28 mouse cellular contexts compared by ENCODE assay signal in the genomic region with DNA sequence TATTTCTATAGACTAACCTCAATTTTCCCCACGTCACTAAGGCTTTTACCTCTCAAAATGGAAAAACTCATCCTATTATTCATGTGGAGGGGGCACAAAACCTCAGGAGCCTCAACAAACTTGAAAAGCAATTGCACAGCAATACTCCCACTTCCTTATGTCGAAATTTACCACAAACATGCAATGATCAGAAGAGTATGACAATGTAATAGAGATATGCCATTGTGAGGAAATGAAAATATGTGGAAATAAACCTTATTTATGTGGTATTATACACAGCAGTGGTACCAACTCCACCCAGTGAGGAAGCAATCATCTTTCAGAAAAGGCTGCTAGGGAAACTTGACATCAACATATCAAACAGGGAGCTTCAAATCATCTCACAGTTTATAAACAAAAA. TPM values are rescaled to one million over a fixed set of nuclear protein-coding genes. Genes with fewer than 3 reads are reported as not detected.
DNase-seq lines count a peak whose midpoint lies in the region; ATAC-seq and TF ChIP-seq lines count a peak whose summit lies in the region.
"Had no signal": no experiment of that assay in that cellular context is flagged by ENCODE, and none has a peak within 500 bp of the region (broad histone marks: within the 10 kb centered on the region; RNA-seq: fewer than 3 reads in every experiment).

No protein-coding gene starts in this region.

- peak; percentile 24 for ATAC-seq in Patski
- peak; percentile 91 for ATAC-seq in granulocyte monocyte progenitor cell, adult 5-6 weeks (replicated peaks; ENCODE audit: poor library complexity, severe bottlenecking)
- ATAC-seq in megakaryocyte progenitor cell, adult 5-6 weeks (replicated peaks; ENCODE audit: poor library complexity), result peak; percentile 94
- ATAC-seq in midbrain, embryonic 13.5 days, result no peak
- ATAC-seq: CD4-positive, CD25-positive, alpha-beta regulatory T cell, adult 4 months; forebrain, embryonic 13.5 days; forebrain, embryonic 15.5 days; forebrain, postnatal 0 days had no signal

- no peaks in the 10 kb centered on the region for H3K36me3 ChIP-seq in midbrain, embryonic 13.5 days
- H3K36me3 ChIP-seq: embryonic facial prominence, embryonic 10.5 days; embryonic facial prominence, embryonic 12.5 days; forebrain, embryonic 15.5 days; G1E had no signal

- in situ Hi-C loops in Patski (cut with MboI; ENCODE audit: low pct_unique_long_range_greater_than_20kb), result no loop called here

- no peak overlapping the region for H3K9ac ChIP-seq in midbrain, embryonic 13.5 days (replicated peaks)
- H3K9ac ChIP-seq: embryonic facial prominence, embryonic 12.5 days; forebrain, embryonic 13.5 days; forebrain, embryonic 15.5 days; forebrain, postnatal 0 days had no signal

- no peak overlapping the region for H3K27ac ChIP-seq in midbrain, embryonic 13.5 days
- H3K27ac ChIP-seq: embryonic facial prominence, embryonic 10.5 days; embryonic facial prominence, embryonic 12.5 days; forebrain, embryonic 13.5 days; forebrain, embryonic 15.5 days had no signal

- no peaks in the 10 kb centered on the region for H3K9me3 ChIP-seq in midbrain, embryonic 13.5 days
- H3K9me3 ChIP-seq: embryonic facial prominence, embryonic 10.5 days; embryonic facial prominence, embryonic 12.5 days; forebrain, embryonic 13.5 days; forebrain, embryonic 15.5 days; G1E had no signal

- CTCF ChIA-PET in Patski (lab: Charles Lee), result no interaction called here

- no peak overlapping the region for H3K4me3 ChIP-seq in midbrain, embryonic 13.5 days (replicated peaks)
- H3K4me3 ChIP-seq: embryonic facial prominence, embryonic 10.5 days; embryonic facial prominence, embryonic 12.5 days; forebrain, embryonic 13.5 days; forebrain, embryonic 15.5 days had no signal

- no peak for TF ChIP-seq CTCF in Patski (IDR thresholded peaks at IDR 0.05)

- no peak overlapping the region for H3K4me2 ChIP-seq in midbrain, embryonic 13.5 days (replicated peaks)
- H3K4me2 ChIP-seq: embryonic facial prominence, embryonic 12.5 days; forebrain, embryonic 13.5 days; forebrain, embryonic 15.5 days had no signal

- H3K27me3 ChIP-seq in Patski, result no peaks in the 10 kb centered on the region
- no peaks in the 10 kb centered on the region for H3K27me3 ChIP-seq in midbrain, embryonic 13.5 days
- H3K27me3 ChIP-seq: CH12.LX; embryonic facial prominence, embryonic 12.5 days; forebrain, embryonic 13.5 days; forebrain, embryonic 15.5 days had no signal

- peak; percentile 36 for DNase-seq in 3T3-L1 (ENCODE audit: low read depth, low spot score)
- DNase-seq in Patski (ENCODE audit: low read depth, low spot score), result no peak
- DNase-seq in lung, postnatal 14 days, result no peak
- DNase-seq in urinary bladder, adult 2 months (ENCODE audit: low spot score), result no peak
- DNase-seq in right cerebral cortex, adult 2 months (ENCODE audit: low spot score in 2 of 2), result no peak
- DNase-seq: adrenal gland, adult 2 months; adrenal gland, postnatal 10 days; adrenal gland, postnatal 25 days; B cell, adult 2 months; cerebellum, adult 11 months; cerebellum, adult 18-20 months; cerebellum, adult 8-10 months; cerebellum, adult 9-11 months; cerebellum, postnatal 14 days; cerebellum, postnatal 36 days; forebrain, postnatal 0 days had no signal

- 73% methylated on average over 2 of the region's 2 CpGs for WGBS in midbrain, embryonic 13.5 days

- POLR2A ChIA-PET in Patski (lab: Charles Lee), result no interaction called here

- no peaks in the 10 kb centered on the region for H3K4me1 ChIP-seq in midbrain, embryonic 13.5 days (replicated peaks)
- H3K4me1 ChIP-seq: embryonic facial prominence, embryonic 10.5 days; embryonic facial prominence, embryonic 12.5 days; forebrain, embryonic 13.5 days; forebrain, embryonic 15.5 days had no signal

RNA-seq across cellular contexts. Expression of a gene that starts 2.5 kb away (rescaled TPM):
- polyA plus RNA-seq in Patski (2021), result 0.49 TPM
- total RNA-seq in granulocyte monocyte progenitor cell, adult 5-6 weeks (2014; fragmentation: Nextera tagmentation), result not detected in 2 replicates
- not detected in 2 replicates for total RNA-seq in granulocyte monocyte progenitor cell, adult 5-6 weeks (2017)
- not detected in 2 replicates for total RNA-seq in megakaryocyte progenitor cell, adult 5-6 weeks (2015)
- total RNA-seq in megakaryocyte progenitor cell, adult 5-6 weeks (2017), result 0.33 TPM in 1 of 2 replicates, not detected in the other
- 0.06 and 0.25 TPM in 2 replicates for polyA plus RNA-seq in urinary bladder, adult 2 months (2012; rRNA removed)
- not detected in 2 replicates for polyA plus RNA-seq in midbrain, embryonic 13.5 days (2015; fragmentation: Nextera tagmentation; extraction: Ambion mirVana)
- total RNA-seq: CH12.LX, G1E had no signal
- polyA plus RNA-seq: brain, embryonic 14.5 days; embryonic facial prominence, embryonic 10.5 days; embryonic facial prominence, embryonic 12.5 days; forebrain, embryonic 11.5 days; forebrain, embryonic 15.5 days; G1E had no signal

RNA-seq across cellular contexts. Expression of a gene that starts 38.0 kb away (rescaled TPM):
- 46.1 TPM for polyA plus RNA-seq in Patski (2021)
- total RNA-seq in granulocyte monocyte progenitor cell, adult 5-6 weeks (2014; fragmentation: Nextera tagmentation), result 26.7 and 36.1 TPM in 2 replicates
- total RNA-seq in granulocyte monocyte progenitor cell, adult 5-6 weeks (2017), result 32.5 and 34.0 TPM in 2 replicates
- total RNA-seq in megakaryocyte progenitor cell, adult 5-6 weeks (2015), result 26.9 and 33.9 TPM in 2 replicates
- total RNA-seq in megakaryocyte progenitor cell, adult 5-6 weeks (2017), result 28.5 and 32.8 TPM in 2 replicates
- 4.7 TPM in 2 replicates for polyA plus RNA-seq in urinary bladder, adult 2 months (2012; rRNA removed)
- 1.3 and 1.6 TPM in 2 replicates for polyA plus RNA-seq in midbrain, embryonic 13.5 days (2015; fragmentation: Nextera tagmentation; extraction: Ambion mirVana)
